Mouse (Mus musculus): ENCODE measurements around the gene Uncx. TPM values are rescaled to one million over a fixed set of nuclear protein-coding genes. Genes with fewer than 3 reads are reported as not detected.

The Uncx gene
- polyA plus RNA-seq (2014; fragmentation: Nextera tagmentation; extraction: Ambion mirVana), result 57.9 and 66.8 TPM in 2 replicates

DNA sequence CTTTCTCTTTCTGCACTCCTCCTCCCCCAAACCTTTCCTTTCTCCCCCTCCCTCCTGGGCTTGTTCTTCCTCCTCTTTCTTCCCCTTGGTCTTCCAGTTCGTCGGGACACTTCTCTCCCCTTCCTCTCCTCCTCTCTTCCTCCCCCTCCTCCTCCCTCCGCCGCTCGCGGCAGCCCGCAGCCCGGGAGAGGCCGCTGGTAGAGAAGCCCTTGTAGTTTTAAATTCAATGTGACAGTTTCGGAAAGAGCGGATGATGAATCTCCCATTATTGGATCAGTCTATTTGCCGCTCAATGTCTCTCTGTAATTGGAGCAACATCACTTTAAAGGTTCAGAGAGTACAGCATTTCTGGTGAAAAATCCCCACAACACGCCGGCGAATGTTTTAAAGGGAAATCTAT lies at the start of gene Uncx:
Uncx (plus strand) TSS at position 281 of the 400 bp plus-strand sequence.
- H3K36me3 ChIP-seq (ENCODE audit: control insufficient read depth, insufficient read depth, low read length), result no peaks in the 10 kb centered on the region
- 1% methylated on average over 15 of the region's 15 CpGs for WGBS
- ATAC-seq (ENCODE audit: low FRiP score) (no peak), DNase-seq (ENCODE audit: low spot score) (peak; percentile 57)
- peaks cover 85% of the 10 kb centered on the region for H3K27me3 ChIP-seq (ENCODE audit: control insufficient read depth, insufficient read depth, low read length)
- peak within 1 kb of the TSS; percentile 59 for H3K9ac ChIP-seq (ENCODE audit: low read depth, low read length)
- peak within 1 kb of the TSS; percentile 48 for H3K4me3 ChIP-seq (ENCODE audit: low read depth, low read length)
- no peaks in the 10 kb centered on the region for H3K9me3 ChIP-seq (ENCODE audit: control insufficient read depth, low read length)
- H3K27ac ChIP-seq (ENCODE audit: low read depth, low read length), result peak within 1 kb of the TSS; percentile 88
- peak within 1 kb of the TSS; percentile 26 for H3K4me2 ChIP-seq (replicated peaks; ENCODE audit: low read depth, low read length)
- H3K4me1 ChIP-seq (replicated peaks; ENCODE audit: control insufficient read depth, insufficient read depth, low read length), result peaks cover 7% of the 10 kb centered on the region

DNA sequence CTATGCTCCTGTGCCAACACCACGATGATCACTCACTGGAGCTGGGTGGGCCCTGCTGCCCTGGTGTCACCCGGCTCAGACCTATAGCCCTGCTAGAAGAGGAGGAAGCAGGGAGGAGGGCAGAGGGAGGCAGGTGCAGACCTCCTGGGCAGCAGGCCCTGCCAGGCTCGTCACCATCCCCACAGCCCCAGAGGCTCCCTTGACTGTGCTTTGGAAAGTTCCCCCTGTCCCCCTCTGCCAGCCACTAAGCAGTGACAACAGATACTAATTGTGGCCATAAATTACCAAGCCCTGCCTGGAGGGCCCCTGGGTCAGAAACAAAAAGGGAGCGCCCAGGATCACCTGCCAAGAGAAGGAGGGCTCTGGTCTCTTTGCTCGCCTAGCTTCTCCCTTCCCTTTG lies 49.6 kb upstream of the Uncx start:
- 66% methylated on average over 4 of the region's 5 CpGs for WGBS
- Histone ChIP-seq H3K9ac (ENCODE audit: low read depth, low read length) (no peak overlapping the region), H3K9me3 (ENCODE audit: control insufficient read depth, low read length) (no peaks in the 10 kb centered on the region), H3K27me3 (ENCODE audit: control insufficient read depth, insufficient read depth, low read length) (no peaks in the 10 kb centered on the region), H3K4me3 (ENCODE audit: low read depth, low read length) (no peak overlapping the region), H3K4me1 (replicated peaks; ENCODE audit: control insufficient read depth, insufficient read depth, low read length) (no peaks in the 10 kb centered on the region), H3K27ac (ENCODE audit: low read depth, low read length) (no peak overlapping the region), H3K36me3 (ENCODE audit: control insufficient read depth, insufficient read depth, low read length) (no peaks in the 10 kb centered on the region), H3K4me2 (replicated peaks; ENCODE audit: low read depth, low read length) (no peak overlapping the region)
- ATAC-seq (ENCODE audit: low FRiP score), result no peak
- DNase-seq (ENCODE audit: low spot score), result no peak

DNA sequence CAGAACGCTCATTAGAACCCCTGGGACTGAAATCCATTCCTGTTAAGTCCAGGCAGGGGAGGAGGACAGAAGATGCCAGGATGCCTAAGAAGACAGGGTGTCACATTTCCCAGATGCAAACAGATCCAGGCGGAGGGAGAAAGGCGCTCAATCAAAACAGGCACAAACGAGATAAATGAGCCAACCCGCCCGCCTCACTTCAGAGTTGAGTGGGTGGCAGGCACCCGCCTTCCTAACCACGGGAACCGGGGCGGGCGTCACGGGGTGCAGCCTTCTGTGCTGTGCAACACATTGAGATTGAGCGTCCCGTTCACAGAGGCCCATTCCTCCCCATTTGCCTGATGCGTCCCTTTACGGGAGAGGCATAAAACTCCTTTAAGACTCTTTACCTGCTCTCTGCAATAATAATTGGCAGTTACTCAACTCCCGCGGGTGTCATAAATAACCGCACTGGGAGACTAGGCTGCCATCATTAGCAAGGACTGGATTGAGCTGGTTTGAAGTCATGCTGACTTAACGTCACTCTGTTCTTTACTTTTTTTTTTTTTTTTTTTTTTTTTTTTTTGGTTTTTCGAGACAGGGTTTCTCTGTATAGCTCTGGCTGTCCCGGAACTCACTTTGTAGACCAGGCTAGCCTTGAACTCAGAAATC lies 48.1 kb upstream of the Uncx start:
- H3K4me2 ChIP-seq (replicated peaks; ENCODE audit: low read depth, low read length), result no peak overlapping the region
- WGBS, result 63% methylated on average over 22 of the region's 22 CpGs
- H3K36me3 ChIP-seq (ENCODE audit: control insufficient read depth, insufficient read depth, low read length), result no peaks in the 10 kb centered on the region
- H3K9me3 ChIP-seq (ENCODE audit: control insufficient read depth, low read length), result no peaks in the 10 kb centered on the region
- ATAC-seq (ENCODE audit: low FRiP score), result no peak
- no peaks in the 10 kb centered on the region for H3K27me3 ChIP-seq (ENCODE audit: control insufficient read depth, insufficient read depth, low read length)
- H3K9ac ChIP-seq (ENCODE audit: low read depth, low read length), result no peak overlapping the region
- no peak overlapping the region for H3K27ac ChIP-seq (ENCODE audit: low read depth, low read length)
- no peak for DNase-seq (ENCODE audit: low spot score)
- H3K4me1 ChIP-seq (replicated peaks; ENCODE audit: control insufficient read depth, insufficient read depth, low read length), result no peaks in the 10 kb centered on the region
- H3K4me3 ChIP-seq (ENCODE audit: low read depth, low read length), result no peak overlapping the region

DNA sequence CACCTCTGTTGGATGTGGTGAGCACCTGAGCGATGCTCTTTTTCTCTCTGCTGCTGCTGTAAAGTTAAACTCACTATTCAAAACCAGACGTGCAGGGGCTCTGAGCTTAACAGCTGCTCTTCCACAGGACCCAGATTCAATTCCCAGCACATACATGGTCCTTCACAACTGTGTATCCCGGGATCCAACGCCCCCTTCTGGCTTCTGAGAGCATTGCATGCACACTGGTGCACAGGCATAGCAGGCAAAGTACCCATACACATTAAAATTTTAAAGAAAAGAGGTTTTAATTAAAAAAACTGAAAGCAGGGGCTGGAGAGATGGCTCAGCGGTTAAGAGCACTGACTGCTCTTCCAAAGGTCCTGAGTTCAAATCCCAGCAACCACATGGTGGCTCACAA lies 46.4 kb upstream of the Uncx start:
- Histone ChIP-seq H3K9me3 (ENCODE audit: control insufficient read depth, low read length) (no peaks in the 10 kb centered on the region), H3K4me1 (replicated peaks; ENCODE audit: control insufficient read depth, insufficient read depth, low read length) (no peaks in the 10 kb centered on the region), H3K36me3 (ENCODE audit: control insufficient read depth, insufficient read depth, low read length) (no peaks in the 10 kb centered on the region), H3K27me3 (ENCODE audit: control insufficient read depth, insufficient read depth, low read length) (no peaks in the 10 kb centered on the region), H3K9ac (ENCODE audit: low read depth, low read length) (no peak overlapping the region), H3K4me2 (replicated peaks; ENCODE audit: low read depth, low read length) (no peak overlapping the region), H3K4me3 (ENCODE audit: low read depth, low read length) (no peak overlapping the region), H3K27ac (ENCODE audit: low read depth, low read length) (no peak overlapping the region)
- ATAC-seq (ENCODE audit: low FRiP score) (no peak), DNase-seq (ENCODE audit: low spot score) (no peak)
- WGBS, result 57% methylated on average over 5 of the region's 5 CpGs

DNA sequence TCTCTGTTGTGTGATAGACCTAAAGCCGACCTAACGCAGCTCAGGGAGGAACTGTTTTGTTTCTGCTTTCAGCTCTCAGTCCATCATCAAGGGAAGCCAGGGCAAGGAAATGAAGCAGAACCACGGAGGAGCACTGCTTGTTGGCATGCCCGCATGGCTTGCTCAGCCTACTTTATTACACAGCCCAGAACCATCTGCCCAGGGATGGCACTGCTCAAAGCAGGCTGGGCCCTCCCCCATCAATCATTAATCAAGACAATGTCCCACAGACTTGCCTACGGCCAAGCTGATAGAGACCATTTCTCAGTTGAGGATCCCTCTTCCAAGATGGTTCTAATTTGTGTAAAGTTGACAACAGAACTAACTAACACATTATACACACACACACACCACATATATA lies 44.5 kb upstream of the Uncx start:
- Histone ChIP-seq H3K9me3 (ENCODE audit: control insufficient read depth, low read length) (no peaks in the 10 kb centered on the region), H3K4me3 (ENCODE audit: low read depth, low read length) (no peak overlapping the region), H3K27ac (ENCODE audit: low read depth, low read length) (no peak overlapping the region), H3K27me3 (ENCODE audit: control insufficient read depth, insufficient read depth, low read length) (no peaks in the 10 kb centered on the region), H3K9ac (ENCODE audit: low read depth, low read length) (no peak overlapping the region), H3K36me3 (ENCODE audit: control insufficient read depth, insufficient read depth, low read length) (no peaks in the 10 kb centered on the region), H3K4me1 (replicated peaks; ENCODE audit: control insufficient read depth, insufficient read depth, low read length) (no peaks in the 10 kb centered on the region), H3K4me2 (replicated peaks; ENCODE audit: low read depth, low read length) (no peak overlapping the region)
- no peak for ATAC-seq (ENCODE audit: low FRiP score)
- DNase-seq (ENCODE audit: low spot score), result no peak
- WGBS, result 70% methylated on average over 5 of the region's 5 CpGs

DNA sequence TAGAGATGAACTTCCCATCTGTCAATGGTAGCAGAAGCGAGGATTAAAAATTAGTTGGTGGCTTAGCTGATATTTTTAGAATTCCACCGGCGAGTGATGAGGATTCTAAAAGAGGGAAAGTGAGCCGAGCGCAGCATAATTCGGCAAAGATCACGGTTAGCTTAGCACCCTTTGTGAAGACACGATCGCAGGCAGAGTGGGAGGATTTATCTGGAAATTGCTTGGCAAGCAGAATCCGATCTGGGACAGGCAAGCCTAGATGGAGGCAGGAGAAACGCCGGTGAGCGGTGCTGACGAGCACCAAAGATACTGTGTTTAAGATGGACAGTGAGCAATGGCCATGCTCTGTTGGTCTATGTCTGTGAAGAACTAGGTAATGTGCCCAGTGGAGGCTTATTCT lies 41.0 kb upstream of the Uncx start:
- Histone ChIP-seq H3K4me2 (replicated peaks; ENCODE audit: low read depth, low read length) (no peak overlapping the region), H3K4me3 (ENCODE audit: low read depth, low read length) (no peak overlapping the region), H3K36me3 (ENCODE audit: control insufficient read depth, insufficient read depth, low read length) (no peaks in the 10 kb centered on the region), H3K9me3 (ENCODE audit: control insufficient read depth, low read length) (no peaks in the 10 kb centered on the region), H3K4me1 (replicated peaks; ENCODE audit: control insufficient read depth, insufficient read depth, low read length) (no peaks in the 10 kb centered on the region), H3K9ac (ENCODE audit: low read depth, low read length) (no peak overlapping the region), H3K27me3 (ENCODE audit: control insufficient read depth, insufficient read depth, low read length) (no peaks in the 10 kb centered on the region), H3K27ac (ENCODE audit: low read depth, low read length) (no peak overlapping the region)
- DNase-seq (ENCODE audit: low spot score), result no peak
- WGBS, result 86% methylated on average over 14 of the region's 14 CpGs
- no peak for ATAC-seq (ENCODE audit: low FRiP score)

DNA sequence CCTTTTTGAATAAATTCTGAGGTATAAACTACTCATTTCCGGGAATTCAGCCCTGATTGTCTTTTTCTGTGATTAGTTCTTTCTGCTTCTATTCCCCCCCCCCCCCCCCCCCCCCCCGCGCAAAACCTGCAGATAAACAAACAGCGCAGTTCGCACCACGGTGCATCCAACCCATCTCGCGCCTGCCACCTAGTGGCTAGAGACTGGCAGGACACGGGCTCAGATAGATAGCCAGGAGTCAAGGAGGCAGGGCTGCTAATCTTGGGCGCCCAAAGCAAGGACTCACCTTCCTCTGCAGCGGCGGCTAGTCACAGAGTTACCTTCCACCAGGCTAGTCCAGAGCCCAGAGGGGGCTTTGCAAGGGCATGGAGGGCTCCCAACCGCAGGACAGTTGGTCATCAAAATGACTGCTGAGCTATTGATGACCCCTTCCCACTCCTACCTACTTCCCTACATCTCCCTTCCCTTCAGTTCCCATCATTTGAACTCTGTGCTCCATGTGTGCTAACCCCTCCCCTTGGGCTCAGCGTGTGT lies 38.2 kb upstream of the Uncx start:
- Histone ChIP-seq H3K27ac (ENCODE audit: low read depth, low read length) (no peak overlapping the region), H3K9me3 (ENCODE audit: control insufficient read depth, low read length) (no peaks in the 10 kb centered on the region), H3K4me1 (replicated peaks; ENCODE audit: control insufficient read depth, insufficient read depth, low read length) (no peaks in the 10 kb centered on the region), H3K9ac (ENCODE audit: low read depth, low read length) (no peak overlapping the region), H3K4me2 (replicated peaks; ENCODE audit: low read depth, low read length) (no peak overlapping the region), H3K36me3 (ENCODE audit: control insufficient read depth, insufficient read depth, low read length) (no peaks in the 10 kb centered on the region), H3K27me3 (ENCODE audit: control insufficient read depth, insufficient read depth, low read length) (peaks cover 2% of the 10 kb centered on the region; the same call in 1 of the 2 replicates), H3K4me3 (ENCODE audit: low read depth, low read length) (no peak overlapping the region)
- DNase-seq (ENCODE audit: low spot score) (peak; percentile 86), ATAC-seq (ENCODE audit: low FRiP score) (no peak)
- 10% methylated on average over 12 of the region's 14 CpGs for WGBS

DNA sequence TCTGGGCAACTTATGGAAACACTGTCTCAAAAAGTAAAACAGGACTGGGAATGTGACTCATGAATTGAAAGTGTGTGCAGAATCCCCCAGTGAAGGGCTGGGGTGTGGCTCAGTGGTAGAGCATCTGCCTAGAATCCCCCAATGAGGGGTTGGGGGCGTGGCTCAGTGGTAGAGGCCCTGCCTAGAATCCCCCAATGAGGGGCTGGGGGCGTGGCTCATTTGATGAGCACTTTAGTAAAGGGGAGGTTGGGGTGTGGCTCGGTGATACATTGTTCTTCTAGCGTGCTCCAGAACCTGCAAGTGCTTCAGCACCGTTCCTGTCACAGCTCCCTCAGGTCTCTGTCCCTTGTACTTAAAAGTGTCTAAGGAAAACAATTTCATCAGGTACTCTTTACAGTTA lies 37.1 kb upstream of the Uncx start:
- no peaks in the 10 kb centered on the region for H3K9me3 ChIP-seq (ENCODE audit: control insufficient read depth, low read length)
- no peak overlapping the region for H3K9ac ChIP-seq (ENCODE audit: low read depth, low read length)
- WGBS, result 22% methylated on average over 5 of the region's 5 CpGs
- no peaks in the 10 kb centered on the region for H3K4me1 ChIP-seq (replicated peaks; ENCODE audit: control insufficient read depth, insufficient read depth, low read length)
- H3K36me3 ChIP-seq (ENCODE audit: control insufficient read depth, insufficient read depth, low read length), result no peaks in the 10 kb centered on the region
- H3K4me2 ChIP-seq (replicated peaks; ENCODE audit: low read depth, low read length), result no peak overlapping the region
- no peak overlapping the region for H3K27ac ChIP-seq (ENCODE audit: low read depth, low read length)
- DNase-seq (ENCODE audit: low spot score) (no peak), ATAC-seq (ENCODE audit: low FRiP score) (no peak)
- peaks cover 5% of the 10 kb centered on the region for H3K27me3 ChIP-seq (ENCODE audit: control insufficient read depth, insufficient read depth, low read length)
- H3K4me3 ChIP-seq (ENCODE audit: low read depth, low read length), result no peak overlapping the region

DNA sequence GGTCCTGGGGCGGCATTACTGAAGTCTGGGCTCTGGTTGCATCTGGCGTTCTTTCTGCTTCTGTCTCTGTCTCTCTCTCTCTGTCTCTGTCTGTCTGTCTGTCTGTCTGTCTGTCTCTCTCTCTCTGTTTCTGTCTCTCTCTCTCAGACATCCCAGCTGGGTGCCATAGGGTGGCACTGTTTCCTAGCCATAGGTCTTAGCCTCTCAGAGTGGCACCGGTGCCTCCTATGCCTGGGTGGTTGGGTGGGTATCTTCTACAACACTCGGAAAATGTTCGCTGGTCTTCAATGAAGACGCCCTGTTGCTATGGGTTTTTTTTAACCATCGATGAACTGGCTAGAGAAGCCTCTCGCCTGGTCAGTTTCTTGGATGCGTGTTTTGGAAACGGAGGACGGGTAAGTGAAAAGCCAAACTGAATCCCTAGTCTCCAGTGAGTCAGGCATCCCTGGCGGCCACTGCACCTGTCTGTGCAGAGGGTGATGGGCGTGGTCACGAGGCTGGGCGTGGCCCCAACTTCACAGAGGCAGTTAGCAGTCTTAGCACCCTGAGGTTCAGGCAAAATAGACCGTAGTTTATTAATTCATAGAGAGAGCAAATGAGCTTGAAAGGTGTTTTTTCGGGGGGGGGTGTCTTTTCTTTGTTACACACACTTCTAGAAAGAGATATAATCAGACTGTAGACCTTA lies 32.5 kb upstream of the Uncx start:
- DNase-seq (ENCODE audit: low spot score), result no peak
- H3K4me3 ChIP-seq (ENCODE audit: low read depth, low read length), result no peak overlapping the region
- WGBS, result 18% methylated on average over 17 of the region's 17 CpGs

More for the DNA sequence above, 32.5 kb upstream of the Uncx start:
- no peaks in the 10 kb centered on the region for H3K9me3 ChIP-seq (ENCODE audit: control insufficient read depth, low read length)
- no peak overlapping the region for H3K9ac ChIP-seq (ENCODE audit: low read depth, low read length)
- no peak overlapping the region for H3K4me2 ChIP-seq (replicated peaks; ENCODE audit: low read depth, low read length)
- peaks cover 5% of the 10 kb centered on the region for H3K27me3 ChIP-seq (ENCODE audit: control insufficient read depth, insufficient read depth, low read length)
- no peaks in the 10 kb centered on the region for H3K36me3 ChIP-seq (ENCODE audit: control insufficient read depth, insufficient read depth, low read length)
- H3K27ac ChIP-seq (ENCODE audit: low read depth, low read length), result no peak overlapping the region
- H3K4me1 ChIP-seq (replicated peaks; ENCODE audit: control insufficient read depth, insufficient read depth, low read length), result no peaks in the 10 kb centered on the region
- no peak for ATAC-seq (ENCODE audit: low FRiP score)
